Mouse (Mus musculus) frontal cortex, adult 2 months (tissue): Measurements from ENCODE around the gene Eml4. TPM values are rescaled to one million over a fixed set of nuclear protein-coding genes. Genes with fewer than 3 reads are reported as not detected.

Experiments
- DNase-seq, 2 experiments: peaks; one replicate each; pipeline ENCODE4 v3.0.0; 2022; ENCODE audit warnings: low spot score in 1 of 2; ENCODE audit errors: extremely low spot score in 1 of 2
- polyA plus RNA-seq: library from polyadenylated mRNA; depleted of rRNA; stranded (reverse); fragments of >200 nt; gene quantifications from 2 replicates; pipeline ENCODE4 v1.2.3, GENCODE M21; 2012; rRNA removed

Eml4 gene
- polyA plus RNA-seq = 24.6 and 26.0 TPM in 2 replicates

DNA sequence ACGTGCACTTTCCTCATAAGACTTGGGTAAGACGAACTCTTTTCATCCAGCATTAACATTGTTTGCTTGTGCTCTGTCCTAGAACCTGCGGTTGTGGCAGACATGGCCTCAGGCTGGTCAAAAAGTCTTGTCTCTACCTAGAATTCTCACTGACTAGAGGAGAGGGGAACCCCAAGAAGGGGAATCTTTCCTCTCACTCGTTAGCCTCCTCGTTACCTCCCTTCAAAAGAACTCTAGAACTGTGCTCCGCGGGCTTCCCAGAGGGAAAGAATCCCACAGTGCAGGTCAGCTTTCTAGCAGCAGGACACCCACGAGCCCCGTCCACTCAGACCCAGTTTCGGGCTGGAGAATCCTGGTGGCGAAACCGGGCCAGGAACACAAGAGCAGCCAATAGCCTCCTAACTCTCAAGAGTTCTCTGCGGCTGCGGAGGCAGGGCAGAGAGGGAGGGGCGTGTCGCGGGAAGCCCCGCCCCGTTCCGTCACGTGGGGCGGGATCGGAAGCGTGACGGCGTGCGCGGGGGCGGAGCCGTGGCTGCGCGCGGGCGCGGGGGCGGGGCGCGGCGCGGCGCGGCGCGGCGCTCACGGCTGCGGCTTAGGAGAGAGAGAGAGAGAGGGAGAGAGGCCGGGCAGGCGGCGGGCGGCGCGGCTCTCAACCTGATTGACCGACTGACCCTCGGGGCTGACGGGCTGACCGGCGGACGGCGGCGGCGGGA lies at the start of gene Eml4:
TSS of gene Eml4 (plus strand) at position 553 of the 713 bp plus-strand sequence.
- peak; percentile 85 to 95 for DNase-seq

- no peak for DNase-seq
Observed at GRCm38 (mm10) chr17:83301433-83301832, 49.3 kb upstream of the Eml4 start.

- no peak for DNase-seq
Observed at GRCm38 (mm10) chr17:83304089-83304822, 46.5 kb upstream of the Eml4 start.

DNA sequence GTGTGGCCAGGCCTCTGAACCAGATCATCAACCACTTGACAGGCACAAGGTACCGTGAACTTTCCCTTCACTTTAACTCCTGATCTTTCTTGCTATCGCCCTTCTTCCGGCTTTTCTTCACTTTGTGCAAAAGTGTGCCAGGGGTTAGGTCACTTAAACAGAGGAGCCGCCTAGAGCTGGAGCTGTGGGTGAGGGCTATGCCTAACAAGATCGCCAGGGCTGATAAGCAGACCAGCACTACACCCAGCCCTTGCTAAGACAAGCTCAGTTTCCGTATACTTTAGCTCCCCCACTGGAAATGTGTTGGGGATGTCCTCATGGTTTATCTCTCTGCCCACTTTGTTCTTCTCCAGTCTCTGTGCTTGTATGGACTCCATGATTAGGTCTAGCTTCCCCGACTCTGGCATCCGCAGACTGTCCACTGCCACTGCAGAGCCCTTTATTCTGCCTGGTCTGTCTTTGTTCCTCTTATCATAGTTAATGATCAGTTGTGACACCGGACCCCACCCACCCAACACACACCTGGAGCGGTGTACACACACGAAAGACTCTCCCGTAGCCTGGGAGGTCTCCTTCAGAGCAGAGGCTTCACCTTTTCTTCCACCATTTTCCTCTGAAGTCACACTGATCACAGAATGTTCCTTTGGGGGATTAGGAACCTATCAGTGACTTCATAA lies 43.6 kb upstream of the Eml4 start:
- no peak for DNase-seq

GRCm38 (mm10) chr17:83307641-83308296 lies 43.0 kb upstream of the Eml4 start:
- no peak for DNase-seq

- DNase-seq = no peak
Observed at GRCm38 (mm10) chr17:83308451-83308850, 42.3 kb upstream of the Eml4 start.

GRCm38 (mm10) chr17:83309243-83309642 lies 41.5 kb upstream of the Eml4 start:
- no peak for DNase-seq

- DNase-seq = no peak
Observed at GRCm38 (mm10) chr17:83311806-83312205, 38.9 kb upstream of the Eml4 start.

- DNase-seq = peak in 1 of 2 experiments; percentile 54
Observed at GRCm38 (mm10) chr17:83312244-83312918, 38.4 kb upstream of the Eml4 start.

- DNase-seq = no peak
Observed at GRCm38 (mm10) chr17:83313046-83313689, 37.6 kb upstream of the Eml4 start.

GRCm38 (mm10) chr17:83315476-83315875 lies 35.3 kb upstream of the Eml4 start:
- DNase-seq = no peak

GRCm38 (mm10) chr17:83322621-83323335 lies 28.0 kb upstream of the Eml4 start:
- DNase-seq = peak in 1 of 2 experiments; percentile 48

GRCm38 (mm10) chr17:83323410-83324268 lies 27.1 kb upstream of the Eml4 start:
- no peak for DNase-seq

GRCm38 (mm10) chr17:83324269-83324616 lies 26.5 kb upstream of the Eml4 start:
- DNase-seq = no peak

DNA sequence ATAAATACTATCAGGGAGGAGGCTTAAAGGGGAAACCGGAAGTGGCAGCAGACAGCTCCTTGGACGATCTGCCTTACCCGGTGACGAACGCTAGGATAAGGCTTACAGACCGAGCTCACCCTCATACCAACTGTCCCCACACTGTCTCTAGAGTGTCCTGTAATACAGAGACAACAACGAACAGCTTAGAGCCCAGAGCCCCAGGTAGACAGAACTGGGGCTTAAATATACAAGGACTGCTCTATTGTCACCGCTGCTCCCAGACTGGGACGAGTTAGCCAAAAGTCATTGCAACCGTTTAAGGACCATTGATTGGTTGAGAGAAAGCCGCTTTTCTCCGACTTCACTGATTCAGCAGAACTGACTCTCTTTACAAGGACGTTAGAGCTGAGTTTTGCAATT lies 15.5 kb upstream of the Eml4 start:
- DNase-seq = no peak

DNA sequence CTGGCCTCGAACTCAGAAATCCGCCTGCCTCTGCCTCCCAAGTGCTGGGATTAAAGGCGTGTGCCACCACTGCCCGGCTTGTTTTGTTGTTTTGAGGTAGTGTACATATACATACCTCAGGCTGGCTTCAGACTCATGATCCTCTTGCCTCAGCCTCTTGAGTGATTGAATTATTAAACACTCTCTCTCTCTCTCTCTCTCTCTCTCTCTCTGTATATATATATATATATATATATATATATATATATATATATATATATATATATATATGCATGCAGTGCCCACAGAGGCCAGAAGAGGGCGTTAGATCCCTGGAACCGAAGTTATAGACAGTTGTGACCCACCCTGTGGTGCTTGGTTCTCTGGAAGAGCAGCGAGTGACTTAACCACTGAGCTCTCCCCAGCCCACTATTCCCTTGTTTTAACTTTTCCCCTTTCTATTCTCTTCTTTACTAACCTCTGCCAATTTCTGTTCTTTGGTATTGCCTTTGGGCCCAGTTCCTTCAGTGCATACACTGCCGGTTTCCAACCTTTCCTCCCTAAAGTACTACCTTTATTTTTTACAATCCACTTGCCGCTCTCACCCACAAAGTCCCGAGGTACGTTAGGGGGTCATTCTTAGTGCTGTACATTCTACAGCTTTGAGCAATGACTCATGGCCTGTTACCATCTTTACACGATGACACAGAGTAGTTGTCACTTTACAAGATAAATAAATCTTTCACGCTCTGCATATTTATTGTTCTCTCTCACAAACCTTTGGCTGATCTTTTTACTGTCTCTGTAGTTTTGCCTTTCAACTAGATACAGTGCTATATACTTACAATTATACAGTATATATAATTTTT lies 13.5 kb upstream of the Eml4 start:
- no peak for DNase-seq

DNA sequence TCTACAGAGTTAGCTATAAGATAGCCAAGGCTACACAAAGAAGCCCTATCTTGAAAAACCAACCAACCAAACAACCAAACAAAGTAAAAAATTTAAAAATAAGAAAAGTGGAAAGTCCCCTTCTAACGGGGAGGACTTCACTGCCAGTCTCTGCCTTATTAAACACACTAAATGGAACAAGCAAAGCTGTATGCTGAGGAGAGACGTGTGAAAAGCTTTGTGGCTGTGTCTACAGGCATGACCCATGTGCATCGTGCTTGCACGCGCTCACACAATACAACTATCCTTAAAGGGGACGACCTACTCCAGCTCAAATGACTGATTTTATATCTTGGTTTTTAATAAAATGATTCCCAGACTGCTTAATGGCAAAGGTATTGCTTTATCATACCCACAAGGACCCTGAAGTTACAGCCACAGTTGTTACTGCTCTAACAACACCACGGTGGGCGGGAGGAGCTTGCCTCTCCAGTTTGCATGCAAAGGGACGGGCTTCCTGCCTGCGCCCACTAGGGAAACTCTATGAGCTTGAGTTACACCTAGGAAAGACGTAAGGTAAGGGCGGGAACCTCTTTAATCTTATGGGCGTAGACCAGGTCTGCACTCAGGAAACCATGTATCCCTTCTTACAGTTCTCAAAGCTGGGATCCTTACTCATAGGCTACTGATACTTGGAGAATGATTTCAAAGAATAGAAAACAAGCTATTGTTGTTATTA lies 11.2 kb upstream of the Eml4 start:
- DNase-seq = no peak
